Mouse (Mus musculus): ENCODE measurements around the gene Cdk5rap3. TPM values are rescaled to one million over a fixed set of nuclear protein-coding genes. Genes with fewer than 3 reads are reported as not detected.

Cdk5rap3 gene
- polyA plus RNA-seq, 1 experiment from 2014 or later = 67.5 TPM

GRCm38 (mm10) chr11:96946498-96946897 is 30.2 kb upstream of the Cdk5rap3 start:
- Histone ChIP-seq H3K27ac (ENCODE audit: low read length) (no peak overlapping the region), H3K4me2 (ENCODE audit: low read depth, low read length) (no peak overlapping the region), H3K36me3 (ENCODE audit: control insufficient read depth, insufficient read depth, low read length) (peaks cover 3% of the 10 kb centered on the region; the same call in 1 of the 2 replicates), H3K9ac (ENCODE audit: low read length) (no peak overlapping the region), H3K9me3 (ENCODE audit: control insufficient read depth, low read length) (no peaks in the 10 kb centered on the region), H3K4me3 (ENCODE audit: low read length) (no peak overlapping the region), H3K27me3 (ENCODE audit: control insufficient read depth, insufficient read depth, low read depth, low read length) (no peaks in the 10 kb centered on the region), H3K4me1 (replicated peaks; ENCODE audit: control insufficient read depth, insufficient read depth, low read length) (peaks cover 7% of the 10 kb centered on the region)
- WGBS = 81% methylated on average over 9 of the region's 9 CpGs
- no peak for ATAC-seq (ENCODE audit: low read depth)

- H3K27me3 ChIP-seq (ENCODE audit: control insufficient read depth, insufficient read depth, low read depth, low read length) = no peaks in the 10 kb centered on the region
- H3K27ac ChIP-seq (ENCODE audit: low read length) = no peak overlapping the region
- peak overlapping the region; percentile 1; the same call in 1 of the 2 replicates for H3K4me3 ChIP-seq (ENCODE audit: low read length)
- no peak for ATAC-seq (ENCODE audit: low read depth)
- no peak overlapping the region for H3K9ac ChIP-seq (ENCODE audit: low read length)
- H3K4me2 ChIP-seq (ENCODE audit: low read depth, low read length) = peak overlapping the region; percentile 96
- H3K4me1 ChIP-seq (replicated peaks; ENCODE audit: control insufficient read depth, insufficient read depth, low read length) = peaks cover 7% of the 10 kb centered on the region
- H3K9me3 ChIP-seq (ENCODE audit: control insufficient read depth, low read length) = no peaks in the 10 kb centered on the region
- H3K36me3 ChIP-seq (ENCODE audit: control insufficient read depth, insufficient read depth, low read length) = no peaks in the 10 kb centered on the region
- 73% methylated on average over 14 of the region's 14 CpGs for WGBS
These were observed 28.7 kb upstream of the Cdk5rap3 start for GRCm38 (mm10) chr11:96944844-96945580.

- Histone ChIP-seq H3K4me1 (replicated peaks; ENCODE audit: control insufficient read depth, insufficient read depth, low read length) (peaks cover 7% of the 10 kb centered on the region), H3K4me2 (ENCODE audit: low read depth, low read length) (peak within 1 kb of the TSS; percentile 96), H3K27me3 (ENCODE audit: control insufficient read depth, insufficient read depth, low read depth, low read length) (no peaks in the 10 kb centered on the region), H3K27ac (ENCODE audit: low read length) (peak within 1 kb of the TSS; percentile 66), H3K4me3 (ENCODE audit: low read length) (peak within 1 kb of the TSS; percentile 66), H3K9me3 (ENCODE audit: control insufficient read depth, low read length) (no peaks in the 10 kb centered on the region), H3K9ac (ENCODE audit: low read length) (peak within 1 kb of the TSS; percentile 72), H3K36me3 (ENCODE audit: control insufficient read depth, insufficient read depth, low read length) (no peaks in the 10 kb centered on the region)
- peak; percentile 97 for ATAC-seq (ENCODE audit: low read depth)
- WGBS = 0% methylated on average over 29 of the region's 29 CpGs
These were observed 27.5 kb upstream of the Cdk5rap3 start, which contains the start of gene Pnpo for GRCm38 (mm10) chr11:96943746-96944304. TSS of gene Pnpo (minus strand) at chr11:96943986.

DNA sequence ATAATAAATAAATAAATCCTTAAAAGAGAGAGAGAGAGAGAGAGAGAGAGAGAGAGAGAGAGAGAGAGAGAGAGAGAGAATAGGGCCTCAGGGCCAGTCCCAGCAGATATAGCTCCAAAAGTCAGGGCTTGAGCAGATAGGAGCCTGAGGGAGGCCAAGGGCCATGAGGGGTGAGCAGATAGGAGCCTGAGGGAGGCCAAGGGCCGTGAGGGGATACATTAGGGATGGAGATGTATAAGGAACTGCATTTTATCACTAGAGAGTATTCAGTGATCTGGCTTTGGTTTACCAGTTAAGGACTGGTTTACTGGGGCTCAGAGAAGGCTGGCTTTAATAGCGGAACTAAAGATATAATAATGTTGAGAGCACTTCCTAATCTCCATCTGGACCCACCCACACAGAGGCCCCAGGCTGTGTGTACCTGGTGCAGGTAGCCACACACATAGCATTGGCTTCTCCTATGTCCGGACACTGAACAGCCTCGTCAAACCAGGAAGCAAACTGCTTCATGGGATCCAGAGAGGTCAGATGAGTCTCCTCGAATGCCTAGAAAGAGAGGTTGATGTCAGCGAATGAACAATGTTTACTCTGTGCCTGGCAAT is 25.8 kb upstream of the Cdk5rap3 start:
- Histone ChIP-seq H3K4me3 (ENCODE audit: low read length) (no peak overlapping the region), H3K9ac (ENCODE audit: low read length) (no peak overlapping the region), H3K4me1 (replicated peaks; ENCODE audit: control insufficient read depth, insufficient read depth, low read length) (peaks cover 7% of the 10 kb centered on the region), H3K27me3 (ENCODE audit: control insufficient read depth, insufficient read depth, low read depth, low read length) (no peaks in the 10 kb centered on the region), H3K36me3 (ENCODE audit: control insufficient read depth, insufficient read depth, low read length) (no peaks in the 10 kb centered on the region), H3K4me2 (ENCODE audit: low read depth, low read length) (no peak overlapping the region), H3K27ac (ENCODE audit: low read length) (no peak overlapping the region), H3K9me3 (ENCODE audit: control insufficient read depth, low read length) (no peaks in the 10 kb centered on the region)
- no peak for ATAC-seq (ENCODE audit: low read depth)
- 65% methylated on average over 6 of the region's 6 CpGs for WGBS

DNA sequence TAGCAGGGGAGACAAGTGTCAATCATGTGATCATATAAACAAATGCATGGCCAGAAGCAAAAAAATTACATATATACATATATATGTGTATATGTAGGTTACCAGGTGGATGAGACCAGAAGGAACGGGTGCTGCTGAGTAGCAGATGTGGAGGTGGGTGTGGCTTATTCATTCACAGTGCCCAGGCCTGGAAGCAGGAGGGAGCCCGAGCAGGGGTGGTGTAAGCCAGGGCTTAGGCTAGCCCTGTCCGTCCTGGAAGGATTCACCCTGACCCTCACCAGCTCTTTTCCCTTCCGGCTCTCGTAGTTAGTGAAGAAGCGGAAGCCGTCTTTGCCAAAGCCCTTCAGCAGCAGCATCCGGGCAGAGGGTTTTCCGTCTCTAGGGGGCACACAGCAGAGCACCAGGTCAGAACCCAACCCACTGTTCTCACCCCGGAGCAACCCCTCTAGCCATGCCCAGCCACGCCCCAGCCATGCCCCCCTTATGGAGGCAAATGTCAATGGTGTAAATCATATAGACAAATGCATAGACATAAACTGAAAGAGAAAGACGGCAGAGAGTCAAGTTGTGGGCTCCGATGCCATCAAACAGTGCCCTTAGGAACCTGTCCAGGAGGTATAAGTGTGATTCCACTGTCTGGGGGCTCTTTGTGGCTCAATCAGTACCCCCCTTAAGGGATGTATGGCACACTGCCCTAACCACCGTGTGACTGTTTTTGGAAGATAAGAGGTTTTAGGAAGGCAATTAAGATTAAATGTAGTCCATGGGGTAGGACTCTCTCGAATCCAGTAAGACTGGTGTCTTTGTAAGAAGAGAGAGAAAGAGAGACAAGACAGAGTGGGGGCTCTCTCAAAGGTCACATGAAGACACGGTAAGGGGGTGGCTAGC is 24.5 kb upstream of the Cdk5rap3 start:
- ATAC-seq (ENCODE audit: low read depth) = no peak
- no peak overlapping the region for H3K4me2 ChIP-seq (ENCODE audit: low read depth, low read length)
- H3K27me3 ChIP-seq (ENCODE audit: control insufficient read depth, insufficient read depth, low read depth, low read length) = no peaks in the 10 kb centered on the region
- no peaks in the 10 kb centered on the region for H3K36me3 ChIP-seq (ENCODE audit: control insufficient read depth, insufficient read depth, low read length)
- H3K9me3 ChIP-seq (ENCODE audit: control insufficient read depth, low read length) = no peaks in the 10 kb centered on the region
- no peak overlapping the region for H3K27ac ChIP-seq (ENCODE audit: low read length)
- no peak overlapping the region for H3K9ac ChIP-seq (ENCODE audit: low read length)
- 67% methylated on average over 16 of the region's 16 CpGs for WGBS
- H3K4me1 ChIP-seq (replicated peaks; ENCODE audit: control insufficient read depth, insufficient read depth, low read length) = peaks cover 7% of the 10 kb centered on the region
- H3K4me3 ChIP-seq (ENCODE audit: low read length) = no peak overlapping the region

DNA sequence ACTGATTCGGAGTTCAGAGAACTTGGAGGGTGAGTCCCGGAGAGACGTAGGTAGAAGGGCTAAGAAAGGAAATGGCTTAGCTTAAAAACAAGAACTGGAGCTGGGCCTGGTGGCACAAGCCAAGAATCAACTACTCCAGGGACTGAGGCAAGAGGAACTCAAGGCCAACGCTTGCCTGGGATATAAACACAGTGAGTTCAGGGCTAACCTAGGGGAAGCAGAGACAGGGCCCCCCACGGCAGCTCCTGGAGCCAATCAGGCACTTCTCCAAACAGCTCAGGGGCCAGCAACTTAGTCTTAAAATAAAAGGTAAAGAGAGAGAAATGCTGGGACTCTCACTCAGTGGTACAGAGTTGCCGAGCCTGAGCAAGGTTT is 22.1 kb upstream of the Cdk5rap3 start:
- Histone ChIP-seq H3K9me3 (ENCODE audit: control insufficient read depth, low read length) (no peaks in the 10 kb centered on the region), H3K4me2 (ENCODE audit: low read depth, low read length) (no peak overlapping the region), H3K4me3 (ENCODE audit: low read length) (no peak overlapping the region), H3K36me3 (ENCODE audit: control insufficient read depth, insufficient read depth, low read length) (no peaks in the 10 kb centered on the region), H3K27me3 (ENCODE audit: control insufficient read depth, insufficient read depth, low read depth, low read length) (no peaks in the 10 kb centered on the region), H3K9ac (ENCODE audit: low read length) (no peak overlapping the region), H3K27ac (ENCODE audit: low read length) (no peak overlapping the region), H3K4me1 (replicated peaks; ENCODE audit: control insufficient read depth, insufficient read depth, low read length) (peaks cover 10% of the 10 kb centered on the region)
- ATAC-seq (ENCODE audit: low read depth) = no peak
- WGBS = 76% methylated on average over 6 of the region's 6 CpGs

- Histone ChIP-seq H3K27me3 (ENCODE audit: control insufficient read depth, insufficient read depth, low read depth, low read length) (no peaks in the 10 kb centered on the region), H3K4me2 (ENCODE audit: low read depth, low read length) (no peak overlapping the region), H3K9ac (ENCODE audit: low read length) (no peak overlapping the region), H3K4me1 (replicated peaks; ENCODE audit: control insufficient read depth, insufficient read depth, low read length) (peaks cover 11% of the 10 kb centered on the region; the same call in 1 of the 2 replicates), H3K27ac (ENCODE audit: low read length) (peak overlapping the region; percentile 60; the same call in 1 of the 2 replicates), H3K9me3 (ENCODE audit: control insufficient read depth, low read length) (no peaks in the 10 kb centered on the region), H3K4me3 (ENCODE audit: low read length) (no peak overlapping the region), H3K36me3 (ENCODE audit: control insufficient read depth, insufficient read depth, low read length) (no peaks in the 10 kb centered on the region)
- WGBS = 42% methylated on average over 10 of the region's 10 CpGs
- ATAC-seq (ENCODE audit: low read depth) = peak; percentile 45
These were observed 21.5 kb upstream of the Cdk5rap3 start for GRCm38 (mm10) chr11:96937549-96938425.

DNA sequence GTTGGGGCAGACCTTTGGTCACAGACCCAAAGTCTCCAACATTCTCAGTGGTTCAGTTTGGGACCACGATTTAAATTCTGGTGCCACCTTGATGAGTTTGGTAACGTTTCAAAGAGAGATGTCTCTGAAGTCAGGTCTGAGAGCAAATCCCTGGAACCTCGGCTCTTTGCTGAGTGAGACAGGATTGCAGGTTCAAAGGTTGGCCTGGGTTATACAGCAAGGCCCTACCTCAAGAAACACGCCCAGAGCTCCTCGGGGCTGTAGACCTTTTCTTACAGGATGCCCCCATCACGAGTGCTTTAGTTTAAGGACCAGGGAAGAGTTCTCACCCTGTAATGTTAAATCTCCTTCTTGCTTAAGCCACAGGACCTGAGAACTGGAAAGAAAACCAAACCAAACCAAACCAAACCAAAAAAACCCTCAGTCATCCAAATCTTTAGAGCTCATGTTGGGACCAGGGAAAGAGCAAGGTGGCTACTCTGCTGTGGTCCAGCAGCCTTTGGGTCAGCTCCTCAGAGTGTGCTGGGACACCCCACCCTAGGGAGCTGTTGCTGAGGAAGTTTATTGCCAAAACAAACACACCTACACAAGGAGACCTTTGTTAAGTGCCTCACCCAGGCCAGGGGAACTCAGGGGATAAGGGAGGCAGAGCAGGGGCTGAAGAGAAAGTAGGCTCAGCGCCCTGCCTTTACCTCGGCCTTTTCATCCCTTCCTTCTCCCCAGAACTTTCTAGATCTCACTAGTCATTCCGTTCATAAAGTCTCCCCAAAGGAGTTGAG is 19.8 kb upstream of the Cdk5rap3 start:
- ATAC-seq (ENCODE audit: low read depth) = no peak
- H3K4me1 ChIP-seq (replicated peaks; ENCODE audit: control insufficient read depth, insufficient read depth, low read length) = peaks cover 11% of the 10 kb centered on the region; the same call in 1 of the 2 replicates
- H3K27me3 ChIP-seq (ENCODE audit: control insufficient read depth, insufficient read depth, low read depth, low read length) = no peaks in the 10 kb centered on the region; the same call in 1 of the 2 replicates
- no peak overlapping the region for H3K4me3 ChIP-seq (ENCODE audit: low read length)
- H3K4me2 ChIP-seq (ENCODE audit: low read depth, low read length) = no peak overlapping the region
- 72% methylated on average over 9 of the region's 9 CpGs for WGBS
- H3K9ac ChIP-seq (ENCODE audit: low read length) = no peak overlapping the region
- H3K36me3 ChIP-seq (ENCODE audit: control insufficient read depth, insufficient read depth, low read length) = no peaks in the 10 kb centered on the region
- no peak overlapping the region for H3K27ac ChIP-seq (ENCODE audit: low read length)
- H3K9me3 ChIP-seq (ENCODE audit: control insufficient read depth, low read length) = no peaks in the 10 kb centered on the region
